Mouse (Mus musculus) activated CD4-positive, CD25-positive, alpha-beta regulatory T cell, adult 4 months (primary cell): ENCODE results near the gene Pstpip1. TPM values are rescaled to one million over a fixed set of nuclear protein-coding genes. Genes with fewer than 3 reads are reported as not detected.
A peak's percentile ranks its signal among the peaks of the same experiment; 100 is the strongest.

ENCODE experiments used
- ATAC-seq: one replicate; pipeline ENCODE4 v1.8.0; 2017
- polyA plus RNA-seq, 2 experiments: library from polyadenylated mRNA; unstranded; fragments of 100-300 nt; shearing (Covaris generic); gene quantifications; one replicate each; pipeline ENCODE4 v1.2.1; 2017

Pstpip1 gene
- polyA plus RNA-seq, 2 experiments from 2014 or later = 37.9 to 40.7 TPM

DNA sequence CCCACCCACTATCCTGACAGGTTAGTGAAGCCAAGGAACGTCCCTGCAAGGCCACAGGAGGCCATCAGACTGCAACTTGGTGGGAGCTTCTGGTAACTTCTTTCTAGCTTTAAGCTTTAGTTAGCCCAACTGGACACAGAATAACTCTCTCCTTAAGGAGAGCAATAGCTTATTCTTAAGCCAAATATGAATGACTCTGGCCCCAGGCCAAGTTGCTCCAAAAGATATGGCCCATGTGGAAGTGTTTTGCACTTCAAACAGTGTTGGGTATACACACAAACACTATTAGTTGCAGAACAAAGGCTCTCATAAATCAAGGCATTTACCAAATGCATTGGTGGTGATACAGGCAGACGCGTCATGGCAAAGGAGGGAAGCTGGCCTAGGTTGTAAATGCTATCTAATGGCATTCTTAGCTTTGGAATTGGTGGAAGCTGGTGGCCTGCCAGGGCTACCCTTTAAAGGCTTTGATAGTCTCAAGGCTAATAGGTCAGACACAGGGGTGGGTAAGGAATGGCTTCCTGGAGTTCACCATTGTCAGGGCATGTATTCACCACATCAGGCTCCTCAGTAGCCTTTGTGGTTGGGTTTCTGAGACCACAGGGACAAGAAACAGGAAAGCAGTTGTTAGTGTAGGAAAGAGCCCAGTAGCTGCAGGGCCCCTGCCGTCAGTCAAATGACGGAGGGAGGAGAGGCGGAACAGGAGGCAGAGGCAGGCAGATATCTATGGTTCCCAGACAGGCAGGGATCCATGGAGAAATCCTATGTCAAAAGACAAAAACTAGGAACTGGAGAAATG is 16.7 kb downstream of the Pstpip1 start:
- ATAC-seq = no peak

DNA sequence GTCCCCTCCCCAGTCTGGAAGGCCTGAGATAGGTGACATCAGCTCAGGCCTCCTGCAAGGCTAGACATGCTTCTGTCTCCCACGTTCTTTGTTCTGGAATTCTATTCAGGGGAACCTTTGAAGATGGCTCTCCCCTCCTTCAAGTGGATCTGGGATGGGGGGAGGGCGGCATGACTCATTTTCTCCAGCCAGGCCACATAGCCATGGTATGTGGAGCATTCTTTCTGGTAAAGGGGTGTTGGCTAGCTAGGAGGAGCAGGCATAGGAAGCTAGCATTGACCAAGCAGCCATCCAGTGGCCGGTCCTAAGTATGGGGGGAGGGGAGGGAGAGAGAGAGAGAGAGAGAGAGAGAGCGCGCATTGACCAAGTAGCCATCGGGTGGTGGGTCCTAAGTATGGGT is 17.8 kb downstream of the Pstpip1 start:
- ATAC-seq = no peak

DNA sequence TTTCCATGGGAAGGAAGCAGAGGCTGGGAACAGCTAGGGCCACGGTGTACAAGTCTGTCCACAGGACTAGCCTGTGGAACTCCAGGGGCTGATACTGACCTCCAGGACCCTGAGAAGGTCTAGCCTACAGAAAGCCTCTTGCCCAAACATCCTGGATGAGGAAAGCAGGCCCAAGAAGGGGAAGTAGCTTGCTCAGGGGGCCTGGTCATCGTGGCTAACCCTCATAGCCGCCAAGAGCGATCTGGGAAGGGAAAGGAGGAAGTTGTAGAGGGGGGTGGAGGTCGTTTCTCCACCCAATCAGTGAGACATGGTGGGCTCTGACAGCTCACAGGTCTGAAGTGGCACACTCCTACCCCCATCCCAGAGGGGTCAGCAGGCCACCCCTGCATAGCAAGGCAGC is 18.4 kb downstream of the Pstpip1 start:
- no peak for ATAC-seq

- ATAC-seq = no peak
Observed at GRCm38 (mm10) chr9:56118091-56118490, 28.3 kb downstream of the Pstpip1 start.

GRCm38 (mm10) chr9:56118582-56118981 is 28.8 kb downstream of the Pstpip1 start:
- peak; percentile 53 for ATAC-seq

- no peak for ATAC-seq
Observed at GRCm38 (mm10) chr9:56119651-56120050, 29.9 kb downstream of the Pstpip1 start.

DNA sequence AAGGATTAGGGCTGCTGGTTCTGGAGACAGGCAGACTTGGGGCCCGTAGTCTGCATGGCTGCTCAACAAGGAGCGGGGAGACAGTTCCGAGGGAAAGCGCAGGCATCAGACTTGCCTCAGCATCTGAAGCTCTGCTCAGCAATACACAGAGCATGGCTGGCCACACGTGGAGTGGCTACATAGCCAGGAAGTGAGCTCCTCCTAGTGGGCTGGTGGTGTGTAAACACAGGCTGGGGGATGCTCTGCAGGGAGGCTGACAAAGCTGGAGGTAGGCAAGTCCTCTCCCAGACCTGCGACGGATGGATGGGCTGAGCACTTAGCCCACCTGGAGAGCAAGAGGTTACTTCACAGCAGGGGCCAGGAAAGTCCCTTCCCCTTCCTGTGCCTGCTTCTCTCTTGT is 31.3 kb downstream of the Pstpip1 start:
- ATAC-seq = no peak

- ATAC-seq = no peak
Observed at GRCm38 (mm10) chr9:56122973-56123372, 33.2 kb downstream of the Pstpip1 start.

DNA sequence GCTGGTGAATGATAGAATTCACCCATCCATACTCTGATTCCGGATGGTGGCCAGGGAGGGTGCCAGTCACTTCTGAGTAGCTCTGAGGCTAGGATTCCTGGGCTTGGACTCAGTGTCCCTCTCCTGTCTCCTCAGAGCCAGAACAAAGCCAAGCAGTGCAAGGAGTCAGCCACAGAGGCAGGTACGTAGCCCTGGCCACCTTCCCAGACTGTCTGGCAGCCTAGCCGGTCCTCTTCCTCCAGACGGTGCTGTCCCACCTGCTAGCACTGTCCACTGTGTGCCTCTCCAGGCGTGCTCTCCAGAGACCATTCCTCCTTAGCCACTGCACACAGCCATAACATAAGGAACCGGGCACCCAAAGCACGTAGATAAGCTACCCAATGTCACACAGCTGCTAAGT is 33.9 kb downstream of the Pstpip1 start:
- no peak for ATAC-seq

DNA sequence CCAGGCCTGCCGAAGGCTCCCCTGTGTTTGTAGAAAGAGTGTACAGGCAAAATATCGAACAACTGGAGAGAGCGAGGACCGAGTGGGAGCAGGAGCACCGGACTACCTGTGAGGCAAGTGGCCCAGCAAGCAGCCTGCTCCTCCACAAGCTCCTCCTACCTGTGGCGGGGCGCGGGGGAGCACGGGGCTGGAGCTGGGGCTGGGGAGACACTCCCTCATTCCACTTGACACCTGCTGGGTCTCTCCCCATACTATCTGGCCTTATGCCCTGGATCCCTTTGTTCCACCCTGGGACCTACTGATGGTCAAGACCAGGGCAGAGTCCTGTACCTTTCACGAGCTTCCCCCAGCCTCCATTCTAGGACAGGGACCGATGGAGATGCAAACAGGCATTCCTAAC is 34.8 kb downstream of the Pstpip1 start:
- no peak for ATAC-seq

- ATAC-seq = no peak
Observed at GRCm38 (mm10) chr9:56126453-56127173, 36.9 kb downstream of the Pstpip1 start.

- ATAC-seq = peak; percentile 13
Observed at GRCm38 (mm10) chr9:56128331-56128730, 38.6 kb downstream of the Pstpip1 start.

GRCm38 (mm10) chr9:56129951-56130350 is 40.2 kb downstream of the Pstpip1 start:
- ATAC-seq = no peak

GRCm38 (mm10) chr9:56130536-56130935 is 40.8 kb downstream of the Pstpip1 start:
- ATAC-seq = no peak

DNA sequence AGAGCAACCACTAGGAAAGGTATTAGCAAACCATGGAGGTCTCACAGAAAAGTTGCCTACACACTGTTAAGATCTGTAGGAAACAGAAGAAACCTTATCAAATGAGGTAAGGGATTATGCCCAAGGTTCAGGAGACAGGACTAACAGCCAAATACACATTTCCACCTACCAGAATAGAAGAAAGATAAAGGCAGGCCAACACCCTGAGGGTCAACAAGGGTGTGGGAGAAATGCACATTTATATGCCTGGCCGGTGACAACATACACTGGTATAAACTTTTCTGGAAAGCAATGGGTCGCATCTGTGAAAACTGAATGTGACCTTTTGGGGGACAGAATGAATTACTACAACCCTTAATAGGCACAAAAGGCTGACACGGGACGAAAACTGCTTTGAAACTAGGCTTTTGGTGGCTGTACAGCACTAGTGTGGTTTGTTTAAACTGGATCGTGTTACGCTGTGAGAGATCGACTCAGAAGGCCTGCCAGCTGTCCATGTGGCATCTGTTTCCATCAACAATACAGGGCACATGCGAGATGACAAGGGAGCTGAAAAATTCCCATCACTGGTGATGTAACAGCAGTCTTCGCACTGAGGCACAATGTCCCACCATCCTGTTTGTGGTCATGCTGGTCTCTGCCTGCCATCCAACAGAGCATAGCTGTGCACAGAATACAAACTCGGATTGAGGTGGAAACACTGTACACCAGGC is 42.2 kb downstream of the Pstpip1 start:
- no peak for ATAC-seq

DNA sequence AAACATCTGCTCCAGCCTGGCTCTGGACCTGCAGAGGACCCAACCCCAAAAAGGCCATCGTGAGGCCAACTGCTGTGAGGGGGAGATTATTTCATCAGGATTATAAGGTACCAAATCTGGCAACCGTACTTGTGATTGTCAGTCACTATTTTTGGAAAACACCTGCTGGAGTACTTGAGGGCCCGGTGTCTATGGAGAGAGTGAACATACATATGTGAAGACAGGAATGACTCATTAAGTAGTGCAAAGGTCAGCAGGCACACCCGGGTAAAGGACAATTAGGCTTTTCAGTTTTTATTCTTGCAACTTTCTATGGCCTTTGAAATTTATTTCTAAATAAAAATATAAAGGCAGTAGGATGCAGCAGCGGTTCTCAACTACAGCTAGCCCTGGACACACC is 44.2 kb downstream of the Pstpip1 start:
- no peak for ATAC-seq

DNA sequence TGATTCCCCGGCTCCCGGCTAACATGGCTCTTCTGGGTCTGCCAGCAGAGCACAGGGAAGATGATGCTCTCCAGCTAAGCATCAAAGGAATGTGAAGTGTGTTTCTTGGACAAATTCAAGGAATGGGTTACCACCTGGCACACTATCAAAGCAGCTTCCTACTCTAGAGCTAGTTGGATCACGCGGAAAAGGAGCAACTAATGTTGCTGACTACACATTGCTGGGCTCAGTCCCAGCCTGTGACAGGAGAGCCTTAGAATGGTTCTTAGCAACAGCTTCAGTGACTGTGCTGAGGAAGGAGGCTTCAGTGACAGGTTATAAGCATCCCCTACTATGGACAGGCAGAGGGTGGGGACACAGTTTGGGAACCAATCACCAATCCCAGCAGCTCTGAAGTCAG is 44.9 kb downstream of the Pstpip1 start:
- ATAC-seq = no peak

- ATAC-seq = no peak
Observed at GRCm38 (mm10) chr9:56135590-56136197, 45.9 kb downstream of the Pstpip1 start.

DNA sequence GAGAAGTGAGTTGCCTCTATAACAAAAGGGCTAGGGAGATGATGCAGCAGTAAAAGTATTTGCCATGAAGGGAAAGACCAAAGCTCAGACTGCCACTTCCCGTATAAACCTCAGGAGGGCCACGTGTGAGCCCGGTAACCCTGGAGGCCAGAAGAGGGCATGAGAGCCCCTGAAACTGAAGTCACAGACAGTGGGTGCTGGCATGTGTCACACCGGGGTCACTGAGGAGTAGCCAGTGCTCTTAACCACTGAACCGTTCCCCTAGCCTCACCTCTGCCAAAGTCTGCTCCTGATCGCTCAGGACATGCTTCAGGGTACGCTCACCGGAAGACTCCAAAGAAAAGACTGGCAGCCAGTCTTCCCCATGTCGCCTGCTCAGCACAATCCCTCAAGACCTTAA is 52.0 kb downstream of the Pstpip1 start:
- ATAC-seq = no peak

- peak; percentile 47 for ATAC-seq
Observed at GRCm38 (mm10) chr9:56144366-56145003, 54.7 kb downstream of the Pstpip1 start.

- peak; percentile 59 for ATAC-seq
Observed at GRCm38 (mm10) chr9:56146326-56146923, 56.7 kb downstream of the Pstpip1 start.
